Mouse (Mus musculus) urinary bladder, postnatal 14 days (tissue): ENCODE data around the gene Ccdc155.
A peak's percentile ranks its signal among the peaks of the same experiment; 100 is the strongest.
"Not testable (repeated sequence)": the region's sequence is repeated elsewhere in the genome, so short reads cannot be mapped to it uniquely, and the experiment has no call there.

ENCODE experiments used
- DNase-seq: peaks from one replicate; pipeline ENCODE4 v3.0.0; 2021; ENCODE audit warnings: low spot score

The Ccdc155 gene

GRCm38 (mm10) chr7:45162996-45163615 is 41.6 kb downstream of the Ccdc155 start:
- DNase-seq = no peak

DNA sequence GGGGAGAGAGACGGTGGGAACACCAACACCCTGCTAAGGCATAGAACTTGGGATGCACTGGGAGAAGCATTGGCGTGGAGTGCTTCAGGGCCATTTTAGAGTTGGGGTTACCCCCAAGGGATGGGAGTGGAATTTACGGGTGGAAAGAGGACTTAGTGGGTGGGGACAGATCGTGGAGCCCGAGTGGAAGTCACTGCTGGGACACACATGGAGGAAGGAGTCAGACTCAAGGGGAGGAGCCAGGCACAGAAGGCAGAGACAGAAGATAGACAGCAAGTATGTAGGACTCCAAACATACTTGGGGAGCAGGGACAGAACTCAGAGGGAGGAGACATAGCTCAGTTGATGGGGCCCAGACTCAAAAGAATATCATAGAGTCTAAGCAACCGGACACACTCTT is 42.1 kb downstream of the Ccdc155 start:
- no peak for DNase-seq

DNA sequence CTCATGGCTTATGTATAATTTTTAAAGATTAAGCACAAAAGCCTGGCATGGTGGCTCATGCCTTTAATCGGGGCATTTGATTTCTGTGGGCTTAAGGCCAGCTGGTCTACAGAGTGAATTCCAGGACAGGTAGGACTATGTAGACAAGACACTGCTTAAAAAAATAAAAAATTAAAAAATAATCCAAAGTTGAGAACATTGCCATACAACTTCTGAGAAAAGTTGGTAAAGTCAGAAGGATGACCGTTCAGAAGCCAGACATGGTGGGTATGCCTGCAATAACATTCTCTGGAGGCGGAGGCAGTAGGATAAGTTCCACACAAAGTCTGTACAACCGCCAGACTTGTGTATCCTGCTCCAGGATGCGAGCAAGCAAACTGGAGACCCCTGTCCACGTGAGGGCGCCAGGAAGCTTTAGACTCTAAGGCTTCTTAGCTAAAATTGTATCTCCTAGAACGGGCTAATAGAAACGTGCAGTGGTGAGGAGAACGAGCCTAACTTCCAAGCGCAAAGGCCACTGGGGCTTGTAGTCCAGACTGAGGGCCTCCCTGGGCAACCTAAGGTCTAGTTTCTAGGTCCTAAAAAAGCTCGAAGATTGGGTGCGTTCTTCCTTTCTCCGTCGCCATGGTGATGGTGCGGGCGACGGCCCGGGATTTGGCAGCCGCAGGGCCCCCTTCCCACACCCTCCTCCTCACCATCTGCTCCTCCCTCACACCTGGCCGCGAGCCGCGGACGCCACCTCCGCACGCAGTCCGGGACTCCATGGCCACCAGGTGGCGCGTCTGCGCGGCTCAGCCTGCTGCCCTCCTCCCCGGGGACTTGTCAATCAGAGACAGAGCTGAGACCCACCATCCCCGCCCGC is 42.8 kb downstream of the Ccdc155 start:
- DNase-seq = peak; percentile 90

DNA sequence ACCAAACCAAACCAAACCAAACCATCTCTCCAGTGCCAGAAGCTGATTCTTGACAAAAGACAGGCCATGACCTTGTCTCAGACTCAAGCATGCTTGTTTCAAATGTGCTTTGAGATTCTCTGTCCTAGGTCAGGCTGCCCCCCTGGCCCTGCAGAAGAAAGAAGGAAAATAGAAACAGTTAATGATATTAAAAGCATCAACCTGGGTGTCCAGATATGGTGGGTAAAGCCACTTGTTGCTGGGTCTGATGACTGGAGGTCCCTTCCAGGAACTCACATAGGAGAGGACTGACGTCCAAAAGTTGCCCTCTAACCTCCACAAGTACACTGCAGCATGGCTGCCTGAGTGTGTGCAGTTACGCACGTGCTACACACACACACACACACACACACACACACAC is 43.8 kb downstream of the Ccdc155 start:
- no peak for DNase-seq

DNA sequence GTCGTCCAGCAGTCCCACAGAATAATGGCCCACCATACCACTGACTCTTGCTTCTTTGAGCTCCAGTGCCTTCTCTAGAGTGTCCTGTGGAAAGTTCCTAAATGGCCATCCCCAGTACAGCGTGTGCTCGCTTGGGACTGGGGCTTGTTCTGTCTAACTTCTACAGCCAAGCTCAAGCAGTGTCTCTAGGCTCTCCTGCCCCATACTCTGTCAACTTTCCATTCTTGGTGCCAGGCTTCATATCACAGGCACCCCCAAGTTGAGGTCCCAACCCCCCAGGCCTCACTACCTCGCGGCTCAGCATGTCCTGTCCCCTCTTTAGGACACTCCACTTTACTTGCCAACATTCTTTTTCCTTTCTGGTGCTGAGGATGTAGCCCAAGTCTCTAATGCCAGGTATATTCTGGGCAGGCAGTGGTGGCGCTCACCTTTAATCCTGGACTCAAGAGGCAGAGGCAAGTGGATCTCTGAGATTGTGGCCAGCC is 44.3 kb downstream of the Ccdc155 start:
- DNase-seq = no peak

DNA sequence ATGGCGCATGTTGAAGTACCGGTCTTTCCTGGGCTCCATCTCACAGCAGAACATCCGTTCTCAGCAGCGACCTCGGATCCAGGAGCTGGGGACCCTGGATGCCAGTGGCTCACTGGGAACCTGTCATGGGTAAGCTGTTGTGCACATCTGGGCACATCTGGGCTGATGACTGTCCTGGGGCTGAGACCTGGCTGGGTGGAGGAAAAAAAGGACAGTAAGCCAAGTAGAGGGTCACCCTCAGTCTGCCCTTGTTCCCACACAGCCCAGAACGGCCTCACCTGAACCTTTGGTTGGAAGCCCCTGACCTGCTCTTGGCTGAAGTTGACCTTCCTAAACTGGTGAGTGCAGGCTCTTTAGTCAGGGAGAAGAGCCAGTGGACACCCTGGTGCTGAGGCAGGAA is 45.7 kb downstream of the Ccdc155 start:
- DNase-seq = no peak

DNA sequence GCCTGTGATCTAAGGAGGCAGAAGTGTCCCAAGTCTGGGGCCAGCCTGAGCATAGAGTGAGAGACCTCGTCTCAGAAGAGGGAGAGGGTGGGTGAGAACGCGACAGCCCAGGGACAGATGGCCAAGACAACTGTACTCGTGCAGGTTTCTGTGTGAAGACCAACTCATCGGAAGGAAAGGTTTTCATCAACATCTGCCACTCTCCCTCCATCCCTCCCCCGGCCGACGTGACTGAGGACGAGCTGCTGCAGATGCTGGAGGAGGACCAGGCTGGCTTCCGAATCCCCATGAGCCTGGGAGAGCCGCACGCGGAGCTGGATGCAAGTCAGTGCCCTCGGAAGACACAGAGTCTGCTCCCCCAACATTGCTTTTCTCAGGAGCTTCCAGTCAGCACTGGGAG is 47.2 kb downstream of the Ccdc155 start:
- no peak for DNase-seq

DNA sequence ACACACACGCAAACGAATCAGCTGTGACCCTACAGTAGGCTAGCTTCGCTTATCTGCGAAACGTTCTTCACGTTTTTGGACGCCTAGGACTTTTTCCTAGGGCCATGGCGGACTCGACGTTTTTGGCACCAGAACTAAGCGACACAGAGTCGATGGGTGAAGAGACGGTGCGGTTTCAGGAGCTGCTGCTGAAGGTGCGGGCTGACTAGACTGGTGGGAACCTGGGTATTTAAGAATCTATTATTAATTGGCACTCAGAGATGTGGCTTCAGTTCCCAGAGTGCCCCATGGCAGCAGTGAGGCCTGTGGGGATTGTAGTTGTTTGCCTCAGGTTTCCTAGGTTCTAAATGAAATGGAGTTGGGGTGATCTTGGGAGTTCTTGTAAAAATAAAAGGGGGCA is 48.5 kb downstream of the Ccdc155 start:
- DNase-seq = no peak

DNA sequence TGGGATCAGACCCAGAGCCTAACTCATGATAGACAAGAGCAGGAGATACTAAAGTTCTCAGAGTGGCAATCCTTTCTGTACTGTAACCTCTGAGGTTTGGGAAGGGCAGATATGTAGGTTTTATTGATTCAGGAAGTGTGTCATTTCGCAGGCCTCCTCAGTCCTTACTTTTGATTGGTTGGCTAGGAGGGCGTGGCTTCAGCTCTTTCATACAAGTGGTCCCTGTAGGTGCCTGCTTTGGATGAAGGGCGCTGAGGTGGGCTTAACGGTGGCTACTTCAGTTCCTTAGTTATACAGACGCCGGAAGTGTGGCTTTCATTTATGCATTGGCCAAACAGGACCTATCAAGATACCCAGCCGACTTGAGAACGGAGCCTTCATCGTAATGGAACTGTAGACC is 49.1 kb downstream of the Ccdc155 start:
- no peak for DNase-seq

DNA sequence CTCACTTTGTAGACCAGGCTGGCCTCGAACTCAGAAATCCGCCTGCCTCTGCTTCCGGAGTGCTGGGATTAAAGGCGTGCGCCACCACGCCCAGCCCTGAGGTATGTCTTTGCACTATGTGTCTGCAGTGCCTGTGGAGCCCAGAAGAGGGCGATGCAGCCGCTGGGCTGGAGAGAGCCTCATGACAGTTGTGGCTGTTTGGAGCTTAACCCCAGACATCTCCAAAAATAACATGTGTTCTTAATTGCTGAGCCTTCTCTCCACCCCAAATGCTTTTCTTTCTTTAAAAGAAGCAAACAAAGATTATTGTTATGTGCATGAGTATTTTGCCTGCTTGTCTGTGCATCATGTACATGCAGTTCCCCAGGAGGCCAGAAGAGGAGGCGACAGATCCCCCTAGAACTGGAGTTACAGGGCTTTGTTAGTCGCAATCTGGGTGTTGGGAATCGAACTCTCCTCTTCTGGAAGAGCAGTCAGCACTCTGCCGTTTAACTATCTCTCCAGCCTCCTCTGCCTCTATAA is 49.6 kb downstream of the Ccdc155 start:
- peak; percentile 65 for DNase-seq

DNA sequence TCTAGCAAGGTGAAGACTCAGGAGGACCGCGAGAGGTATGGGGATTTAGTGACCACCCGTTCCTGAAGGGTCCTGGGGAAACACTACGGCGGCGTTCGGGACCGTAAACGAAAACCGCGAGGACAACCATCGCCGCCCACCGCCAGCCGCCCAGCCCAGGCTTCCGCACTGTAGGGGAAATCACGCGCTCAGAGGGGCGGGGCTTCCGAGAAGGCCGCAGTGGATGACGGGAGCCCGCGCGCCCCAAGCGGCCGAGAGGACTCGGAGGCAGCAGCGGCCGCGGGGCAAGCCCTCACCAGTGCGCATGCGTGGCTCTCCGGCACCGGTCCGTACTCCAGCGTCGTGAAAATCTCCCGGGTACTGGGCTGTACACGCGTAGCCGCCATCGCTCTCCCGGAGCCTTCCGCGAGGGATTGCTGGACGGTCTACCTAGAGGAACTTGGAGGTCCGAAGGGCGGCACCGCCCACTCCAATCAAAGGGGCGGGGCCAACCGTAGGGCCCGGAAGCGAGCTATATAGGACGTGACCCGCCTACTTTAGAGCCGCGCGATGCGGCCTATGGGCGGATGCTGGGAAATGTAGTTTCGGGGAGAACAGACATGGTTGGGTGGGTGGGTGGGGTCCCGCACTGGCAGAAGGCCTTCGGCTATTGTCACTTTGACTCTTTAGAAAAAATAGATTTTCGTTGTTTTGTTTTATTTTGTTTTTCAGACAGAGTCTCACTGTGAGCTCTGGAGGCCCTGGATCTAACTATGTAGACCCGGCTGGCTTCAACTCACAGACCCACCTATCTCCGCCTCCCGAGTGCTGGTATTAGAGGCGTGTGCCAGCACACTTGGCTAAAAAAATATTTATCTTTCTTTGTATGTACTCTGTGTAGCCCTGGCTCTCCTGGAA is 50.3 kb downstream of the Ccdc155 start, which contains the start of the genes Pih1d1 and Aldh16a1:
Pih1d1 (plus strand) TSS at position 208 of the 897 bp plus-strand sequence.
Aldh16a1 (minus strand) TSS at position 489 of the 897 bp plus-strand sequence.
- DNase-seq = peak; percentile 98

DNA sequence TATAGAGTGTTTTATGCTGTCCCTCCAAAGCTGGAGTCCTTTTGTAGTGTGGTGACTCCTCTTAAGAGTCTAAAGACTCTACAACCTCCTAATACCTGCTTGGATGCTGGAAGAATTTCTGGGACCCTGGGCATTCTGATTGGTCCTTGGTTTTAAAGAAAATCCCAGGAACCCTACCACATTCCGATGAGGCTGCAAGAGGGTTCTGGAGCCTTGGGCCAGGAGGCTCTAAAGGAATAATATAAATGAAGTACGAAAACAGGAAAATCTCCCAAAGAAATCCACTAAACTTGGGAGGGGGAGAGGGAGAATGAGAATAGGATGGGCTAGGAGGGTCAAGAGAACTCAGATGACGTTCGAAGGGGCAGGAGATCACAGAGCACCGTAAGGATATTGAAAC is 51.1 kb downstream of the Ccdc155 start:
- DNase-seq = no peak

DNA sequence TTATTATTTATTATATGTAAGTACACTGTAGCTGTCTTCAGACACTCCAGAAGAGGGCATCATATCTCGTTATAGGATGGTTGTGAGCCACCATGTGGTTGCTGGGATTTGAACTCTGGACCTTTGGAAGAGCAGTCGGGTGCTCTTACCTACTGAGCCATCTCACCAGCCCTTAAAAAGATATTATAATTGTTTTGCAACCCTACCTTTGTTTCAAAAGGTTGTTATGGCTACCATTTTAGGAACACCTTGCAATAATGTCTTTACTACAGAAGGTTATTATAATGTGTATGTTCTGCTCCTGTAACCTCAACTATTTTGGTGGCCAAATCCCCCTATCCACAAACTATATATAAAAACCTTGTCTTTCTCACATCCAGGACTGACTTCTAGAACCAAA is 51.6 kb downstream of the Ccdc155 start:
- DNase-seq = not testable (repeated sequence)

GRCm38 (mm10) chr7:45151303-45151702 is 53.4 kb downstream of the Ccdc155 start:
- DNase-seq = peak; percentile 26

- no peak for DNase-seq
These were observed 54.4 kb downstream of the Ccdc155 start for GRCm38 (mm10) chr7:45150321-45150720.

DNA sequence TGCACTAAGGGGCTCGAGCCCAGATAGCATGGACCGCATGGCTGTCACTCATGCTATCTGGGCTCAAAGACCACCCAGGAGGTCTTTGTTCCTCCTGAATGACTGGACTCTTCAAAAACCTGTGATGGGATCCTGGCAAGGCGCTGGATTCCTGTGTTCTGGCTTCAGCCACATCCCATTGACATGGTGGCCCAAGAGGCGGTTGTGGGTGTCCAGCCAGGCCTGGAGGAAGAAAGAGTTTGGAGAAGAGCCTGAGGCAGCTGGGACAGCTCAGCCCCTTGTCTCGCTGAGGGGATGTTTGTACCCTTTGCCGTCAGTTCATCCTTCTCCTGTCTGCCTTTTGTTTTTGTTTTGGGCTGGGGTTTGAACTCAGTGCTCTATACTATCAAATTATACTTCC is 55.1 kb downstream of the Ccdc155 start:
- peak; percentile 46 for DNase-seq

DNA sequence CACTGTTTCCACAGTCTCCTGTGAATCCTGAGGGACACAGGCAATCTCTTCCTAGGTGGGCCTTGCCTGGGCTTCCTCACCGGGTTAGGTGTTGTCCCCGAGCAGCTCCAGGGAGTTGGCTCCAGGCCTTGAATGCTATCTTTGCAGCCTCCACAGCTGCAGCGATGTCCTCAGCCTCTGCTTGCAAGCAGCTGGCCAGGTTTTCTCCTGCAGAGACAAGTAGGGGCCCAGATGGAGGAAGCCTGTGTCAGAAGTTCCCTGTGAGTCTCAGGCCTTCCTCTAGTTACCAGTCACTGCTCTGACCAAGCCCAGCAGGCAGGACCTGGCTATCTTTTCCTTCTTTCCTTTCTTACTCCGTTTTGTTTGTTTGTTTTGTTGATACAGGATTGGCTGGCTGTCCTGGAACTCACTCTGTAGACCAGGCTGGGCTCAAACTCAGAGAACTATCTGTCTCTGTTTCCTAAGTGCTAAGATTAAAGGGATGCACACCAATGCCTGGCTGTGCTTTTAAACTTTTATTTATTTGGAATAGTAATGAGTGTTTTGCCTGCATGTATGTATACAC is 56.1 kb downstream of the Ccdc155 start:
- DNase-seq = no peak

DNA sequence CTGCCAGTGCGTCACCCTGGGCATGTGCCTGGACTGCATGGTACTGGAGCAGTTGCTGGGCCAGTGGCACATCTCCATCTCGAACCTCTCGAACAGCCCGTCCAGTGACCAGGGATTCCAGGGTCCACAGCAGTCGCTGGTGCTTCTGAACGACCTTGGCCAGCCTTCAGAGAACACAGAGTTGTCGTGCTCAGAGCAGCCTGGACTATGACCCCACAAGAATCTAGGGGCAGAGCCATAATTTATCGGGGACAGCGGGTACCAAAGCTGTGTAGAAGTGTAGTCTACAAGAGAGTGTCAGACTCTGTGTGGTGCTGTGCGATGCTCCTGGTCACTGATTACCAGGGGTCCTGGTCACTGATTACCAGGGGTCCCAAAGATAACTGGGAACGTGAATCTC is 56.8 kb downstream of the Ccdc155 start:
- no peak for DNase-seq

DNA sequence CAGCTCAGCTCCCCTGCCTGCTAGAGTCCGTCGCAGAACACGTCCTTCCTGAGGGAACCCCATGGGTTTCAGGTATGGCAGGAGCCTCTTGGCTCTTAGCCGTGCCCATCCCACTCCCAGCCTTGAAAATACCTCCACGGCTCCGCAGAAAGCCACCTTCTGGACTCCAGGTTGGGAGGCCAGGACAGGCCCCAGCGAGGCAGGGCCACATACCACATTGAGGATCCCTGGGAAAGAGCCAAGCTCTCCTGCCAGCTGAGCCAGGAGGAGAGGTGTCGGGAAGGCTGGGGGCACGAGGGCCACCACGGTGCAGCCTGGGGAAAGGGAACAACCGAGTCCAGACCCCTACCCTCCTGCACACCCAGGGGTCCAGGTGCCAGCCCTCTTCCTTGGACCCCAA is 57.4 kb downstream of the Ccdc155 start:
- no peak for DNase-seq

- DNase-seq = no peak
These were observed 59.2 kb downstream of the Ccdc155 start for GRCm38 (mm10) chr7:45145460-45145859.

DNA sequence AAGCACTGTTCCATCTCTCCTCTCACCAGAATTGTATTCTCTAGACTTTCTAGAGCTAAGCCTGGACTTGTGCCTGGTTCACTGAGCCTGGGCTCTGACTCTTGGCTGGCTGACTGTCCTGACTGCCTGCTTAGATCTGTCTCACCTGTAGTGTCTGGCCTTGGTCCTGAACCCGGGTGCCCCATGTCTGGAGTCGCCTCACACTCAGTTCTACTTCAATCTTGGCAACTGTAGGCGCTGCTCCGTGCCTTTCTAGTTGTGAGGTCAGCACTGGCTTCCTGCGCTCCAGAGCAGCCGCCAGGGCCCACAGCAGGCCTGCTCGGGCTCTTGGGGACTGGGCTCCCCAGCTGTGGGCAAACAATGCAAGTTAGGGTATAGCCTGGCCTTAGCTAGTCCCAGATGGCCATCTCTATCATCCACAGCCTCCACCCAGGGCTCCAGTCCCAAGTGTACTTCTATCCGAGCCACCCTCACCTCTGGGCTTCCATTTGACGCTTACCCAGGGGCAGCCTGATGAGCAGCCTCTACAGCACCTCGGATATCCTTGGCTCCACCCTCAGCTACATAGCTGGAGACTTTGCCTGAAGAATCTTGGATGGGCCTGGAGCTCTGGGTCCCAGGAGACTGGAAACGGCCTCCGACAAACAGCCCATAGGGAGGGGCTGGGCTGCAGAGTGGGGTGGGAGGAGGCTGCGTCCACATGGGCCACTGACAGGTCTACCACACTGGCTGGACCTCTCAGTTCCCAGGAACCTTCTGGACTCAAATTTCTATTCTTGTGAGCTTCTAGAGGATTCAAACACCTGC is 60.1 kb downstream of the Ccdc155 start:
- no peak for DNase-seq
